Mouse (Mus musculus): Measurements from ENCODE around the gene Galnt6. TPM values are rescaled to one million over a fixed set of nuclear protein-coding genes. Genes with fewer than 3 reads are reported as not detected.
A peak's percentile ranks its signal among the peaks of the same experiment; 100 is the strongest.

Galnt6 gene
- polyA plus RNA-seq, 1 experiment from 2014 or later, result 1.6 TPM

- Histone ChIP-seq H3K27me3 (ENCODE audit: insufficient read depth, low read length) (no peaks in the 10 kb centered on the region), H3K4me3 (ENCODE audit: low read depth, low read length) (no peak overlapping the region), H3K27ac (ENCODE audit: low read depth) (no peak overlapping the region), H3K4me2 (ENCODE audit: low read depth, low read length) (no peak overlapping the region), H3K9me3 (ENCODE audit: low read length) (no peaks in the 10 kb centered on the region), H3K36me3 (replicated peaks; ENCODE audit: insufficient read depth, low read length) (no peaks in the 10 kb centered on the region), H3K9ac (replicated peaks) (no peak overlapping the region), H3K4me1 (ENCODE audit: insufficient read depth) (no peaks in the 10 kb centered on the region)
- TF ChIP-seq CTCF (IDR thresholded peaks at IDR 0.05; ENCODE audit: low read depth) (no peak), EP300 (IDR thresholded peaks at IDR 0.05; ENCODE audit: low read depth) (no peak)
- WGBS (ENCODE audit: insufficient replicate concordance), result 91% methylated on average over 5 of the region's 5 CpGs
- ATAC-seq, result no peak
- DNase-seq, result no peak
Observed at GRCm38 (mm10) chr15:100719217-100719616, 10.0 kb downstream of the Galnt6 start.

DNA sequence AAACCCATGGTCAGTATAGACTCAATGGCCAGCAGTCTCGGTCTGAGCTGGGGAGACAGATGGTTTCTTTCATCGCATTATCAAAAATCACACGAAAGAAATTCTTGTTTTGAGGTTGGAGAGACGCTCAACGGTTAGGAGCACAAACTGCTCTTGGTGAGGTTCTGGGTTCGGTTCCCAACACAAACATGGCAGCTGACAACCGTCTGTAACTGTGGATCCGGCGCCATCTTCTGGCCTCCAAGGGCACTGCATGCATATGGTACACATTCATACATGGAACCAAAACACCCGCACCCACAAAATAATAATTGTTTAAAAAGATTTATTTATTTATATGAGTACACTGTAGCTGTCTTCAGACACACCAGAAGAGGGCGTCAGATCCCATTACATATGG is 10.6 kb downstream of the Galnt6 start:
- H3K36me3 ChIP-seq (replicated peaks; ENCODE audit: insufficient read depth, low read length), result no peaks in the 10 kb centered on the region
- no peak for TF ChIP-seq EP300 (IDR thresholded peaks at IDR 0.05; ENCODE audit: low read depth)
- TF ChIP-seq CTCF (IDR thresholded peaks at IDR 0.05; ENCODE audit: low read depth), result peak; percentile 52
- H3K27me3 ChIP-seq (ENCODE audit: insufficient read depth, low read length), result no peaks in the 10 kb centered on the region
- DNase-seq (no peak), ATAC-seq (no peak)
- no peaks in the 10 kb centered on the region for H3K4me1 ChIP-seq (ENCODE audit: insufficient read depth)
- WGBS (ENCODE audit: insufficient replicate concordance), result 80% methylated on average over 11 of the region's 11 CpGs
- H3K4me2 ChIP-seq (ENCODE audit: low read depth, low read length), result no peak overlapping the region
- H3K4me3 ChIP-seq (ENCODE audit: low read depth, low read length), result no peak overlapping the region
- H3K9ac ChIP-seq (replicated peaks), result no peak overlapping the region
- H3K27ac ChIP-seq (ENCODE audit: low read depth), result no peak overlapping the region
- H3K9me3 ChIP-seq (ENCODE audit: low read length), result no peaks in the 10 kb centered on the region

GRCm38 (mm10) chr15:100717933-100718332 is 11.2 kb downstream of the Galnt6 start:
- Histone ChIP-seq H3K27me3 (ENCODE audit: insufficient read depth, low read length) (no peaks in the 10 kb centered on the region), H3K4me2 (ENCODE audit: low read depth, low read length) (no peak overlapping the region), H3K4me3 (ENCODE audit: low read depth, low read length) (no peak overlapping the region), H3K27ac (ENCODE audit: low read depth) (no peak overlapping the region), H3K9ac (replicated peaks) (no peak overlapping the region), H3K9me3 (ENCODE audit: low read length) (no peaks in the 10 kb centered on the region), H3K36me3 (replicated peaks; ENCODE audit: insufficient read depth, low read length) (no peaks in the 10 kb centered on the region), H3K4me1 (ENCODE audit: insufficient read depth) (no peaks in the 10 kb centered on the region)
- no peak for DNase-seq
- WGBS (ENCODE audit: insufficient replicate concordance), result 45% methylated on average over 6 of the region's 6 CpGs
- no peak for TF ChIP-seq EP300 (IDR thresholded peaks at IDR 0.05; ENCODE audit: low read depth)
- TF ChIP-seq CTCF (IDR thresholded peaks at IDR 0.05; ENCODE audit: low read depth), result no peak
- no peak for ATAC-seq

GRCm38 (mm10) chr15:100715399-100715993 is 13.7 kb downstream of the Galnt6 start:
- Histone ChIP-seq H3K9ac (replicated peaks) (no peak overlapping the region), H3K27ac (ENCODE audit: low read depth) (no peak overlapping the region), H3K4me3 (ENCODE audit: low read depth, low read length) (no peak overlapping the region), H3K4me2 (ENCODE audit: low read depth, low read length) (no peak overlapping the region), H3K36me3 (replicated peaks; ENCODE audit: insufficient read depth, low read length) (no peaks in the 10 kb centered on the region), H3K9me3 (ENCODE audit: low read length) (no peaks in the 10 kb centered on the region), H3K27me3 (ENCODE audit: insufficient read depth, low read length) (no peaks in the 10 kb centered on the region), H3K4me1 (ENCODE audit: insufficient read depth) (no peaks in the 10 kb centered on the region)
- ATAC-seq (no peak), DNase-seq (no peak)
- no peak for TF ChIP-seq CTCF (IDR thresholded peaks at IDR 0.05; ENCODE audit: low read depth)
- TF ChIP-seq EP300 (IDR thresholded peaks at IDR 0.05; ENCODE audit: low read depth), result no peak
- 73% methylated on average over 9 of the region's 9 CpGs for WGBS (ENCODE audit: insufficient replicate concordance)

DNA sequence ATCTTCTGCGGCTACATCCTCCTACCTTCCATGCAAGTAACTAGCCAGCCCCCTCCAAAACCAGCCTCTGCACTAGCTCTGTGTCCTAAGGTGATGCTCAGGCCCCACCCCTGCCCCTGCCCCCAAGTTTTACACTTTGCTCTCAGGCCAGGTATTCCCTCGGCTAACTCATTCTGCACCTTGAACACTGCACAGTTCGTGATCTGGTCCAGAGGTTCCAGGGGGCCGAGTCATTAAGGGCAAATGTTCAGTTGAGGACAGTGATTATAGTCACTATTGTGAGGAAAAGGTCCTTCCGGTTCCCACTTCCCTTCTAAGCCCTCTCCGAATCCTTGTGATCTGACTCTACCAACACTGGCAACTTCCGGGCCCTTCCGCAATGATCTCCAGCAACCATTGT is 14.7 kb downstream of the Galnt6 start:
- Histone ChIP-seq H3K36me3 (replicated peaks; ENCODE audit: insufficient read depth, low read length) (no peaks in the 10 kb centered on the region), H3K4me2 (ENCODE audit: low read depth, low read length) (no peak overlapping the region), H3K27me3 (ENCODE audit: insufficient read depth, low read length) (no peaks in the 10 kb centered on the region), H3K4me1 (ENCODE audit: insufficient read depth) (no peaks in the 10 kb centered on the region), H3K27ac (ENCODE audit: low read depth) (no peak overlapping the region), H3K9me3 (ENCODE audit: low read length) (no peaks in the 10 kb centered on the region), H3K9ac (replicated peaks) (no peak overlapping the region), H3K4me3 (ENCODE audit: low read depth, low read length) (no peak overlapping the region)
- TF ChIP-seq CTCF (IDR thresholded peaks at IDR 0.05; ENCODE audit: low read depth), result no peak
- TF ChIP-seq EP300 (IDR thresholded peaks at IDR 0.05; ENCODE audit: low read depth), result no peak
- ATAC-seq (no peak), DNase-seq (no peak)
- WGBS (ENCODE audit: insufficient replicate concordance), result 83% methylated on average over 8 of the region's 8 CpGs

GRCm38 (mm10) chr15:100710838-100711237 is 18.3 kb downstream of the Galnt6 start:
- ATAC-seq (no peak), DNase-seq (no peak)
- TF ChIP-seq EP300 (IDR thresholded peaks at IDR 0.05; ENCODE audit: low read depth) (no peak), CTCF (IDR thresholded peaks at IDR 0.05; ENCODE audit: low read depth) (no peak)
- H3K9ac ChIP-seq (replicated peaks), result no peak overlapping the region
- H3K9me3 ChIP-seq (ENCODE audit: low read length), result no peaks in the 10 kb centered on the region
- peaks cover 6% of the 10 kb centered on the region; the same call in 1 of the 2 replicates for H3K4me1 ChIP-seq (ENCODE audit: insufficient read depth)
- 79% methylated on average over 6 of the region's 6 CpGs for WGBS (ENCODE audit: insufficient replicate concordance)
- H3K4me2 ChIP-seq (ENCODE audit: low read depth, low read length), result no peak overlapping the region
- H3K27ac ChIP-seq (ENCODE audit: low read depth), result no peak overlapping the region
- no peak overlapping the region for H3K4me3 ChIP-seq (ENCODE audit: low read depth, low read length)
- H3K27me3 ChIP-seq (ENCODE audit: insufficient read depth, low read length), result no peaks in the 10 kb centered on the region
- no peaks in the 10 kb centered on the region for H3K36me3 ChIP-seq (replicated peaks; ENCODE audit: insufficient read depth, low read length)

All from liver, postnatal 0 days (tissue).